Mouse (Mus musculus) MEL (cell line): ENCODE measurements around the gene Flt3l. TPM values are rescaled to one million over a fixed set of nuclear protein-coding genes. Genes with fewer than 3 reads are reported as not detected.
A peak's percentile ranks its signal among the peaks of the same experiment; 100 is the strongest.

Source experiments
- DNase-seq: peaks from one replicate; pipeline ENCODE4 v3.0.0; 2011; ENCODE audit warnings: low read depth, low spot score
- H3K27ac ChIP-seq: 2 replicates; pipeline ENCODE4 v1.5.1; 2012; ENCODE audit warnings: low read depth, mild to moderate bottlenecking, control low read depth, low read length, moderate library complexity; ENCODE audit not compliant: control insufficient read depth
- H3K27me3 ChIP-seq, 2 experiments: fragments of 150-350 bp in 1 of 2; sonication (generic) in 1 of 2; 2 replicates each; pipeline ENCODE4 v1.6.1; 2012; ENCODE audit warnings: low read length in 2 of 2, mild to moderate bottlenecking in 2 of 2, improper control_type of control experiment in 1 of 2, moderate library complexity in 1 of 2; ENCODE audit not compliant: insufficient read depth in 2 of 2, control insufficient read depth in 1 of 2
- H3K36me3 ChIP-seq, 2 experiments: 2 replicates each; pipeline ENCODE4 v1.6.1; 2012 to 2014; ENCODE audit warnings: low read length in 2 of 2, improper control_type of control experiment in 1 of 2, inconsistent platforms in 1 of 2, mild to moderate bottlenecking in 1 of 2; ENCODE audit not compliant: insufficient read depth in 2 of 2, control insufficient read depth in 1 of 2
- H3K4me1 ChIP-seq, 2 experiments: fragments of 150-350 bp in 1 of 2; sonication (generic) in 1 of 2; 2 replicates each; pipeline ENCODE4 v1.6.1; 2012; ENCODE audit warnings: low read length in 2 of 2, improper control_type of control experiment in 1 of 2, mild to moderate bottlenecking in 1 of 2; ENCODE audit not compliant: insufficient read depth in 2 of 2, control insufficient read depth in 1 of 2
- H3K4me3 ChIP-seq, 2 experiments: fragments of 150-350 bp in 1 of 2; sonication (generic) in 1 of 2; 2 replicates each; pipeline ENCODE4 v1.5.1; 2012; ENCODE audit warnings: low read depth in 2 of 2, low read length in 2 of 2, mild to moderate bottlenecking in 2 of 2, moderate library complexity in 2 of 2, control low read depth in 1 of 2, improper control_type of control experiment in 1 of 2; ENCODE audit not compliant: control insufficient read depth in 1 of 2, insufficient read depth in 1 of 2
- H3K79me2 ChIP-seq: 2 replicates; pipeline ENCODE4 v1.6.1; 2012; ENCODE audit warnings: mild to moderate bottlenecking, low read length, moderate library complexity; ENCODE audit not compliant: control insufficient read depth, poor library complexity, insufficient read depth
- H3K9ac ChIP-seq: 2 replicates; pipeline ENCODE4 v1.6.1; 2012; ENCODE audit warnings: low read depth, mild to moderate bottlenecking, control low read depth, low read length, moderate library complexity; ENCODE audit not compliant: control insufficient read depth, poor library complexity, severe bottlenecking
- H3K9me3 ChIP-seq: fragments of 150-350 bp; sonication (generic); replicated peaks from 2 replicates; pipeline ENCODE4 v1.6.1; 2012; ENCODE audit warnings: mild to moderate bottlenecking, low read length, improper control_type of control experiment, moderate library complexity; ENCODE audit not compliant: insufficient read depth
- CHD1 ChIP-seq: IDR thresholded peaks from 2 replicates; pipeline ENCODE4 v1.6.1; 2012; ENCODE audit warnings: low read depth, mild to moderate bottlenecking, inconsistent platforms, low read length, improper control_type of control experiment
- CTCF ChIP-seq, 3 experiments: IDR thresholded peaks in 2 of 3; conservative IDR thresholded peaks in 1 of 3; 2 replicates each; pipeline ENCODE4 v1.5.1; 2011 to 2012; ENCODE audit warnings: low read length in 3 of 3, low read depth in 2 of 3, mild to moderate bottlenecking in 2 of 3, improper control_type of control experiment in 1 of 3, inconsistent platforms in 1 of 3, mixed read lengths in 1 of 3, moderate library complexity in 1 of 3; ENCODE audit not compliant: control insufficient read depth in 1 of 3, insufficient read depth in 1 of 3, poor library complexity in 1 of 3, severe bottlenecking in 1 of 3
- EP300 ChIP-seq, 2 experiments: IDR thresholded peaks; 2 replicates each; pipeline ENCODE4 v1.6.1; 2011; ENCODE audit warnings: improper control_type of control experiment in 2 of 2, low read length in 2 of 2, low read depth in 1 of 2, mild to moderate bottlenecking in 1 of 2
- GATA1 ChIP-seq: IDR thresholded peaks from 2 replicates; pipeline ENCODE4 v1.6.1; 2011; ENCODE audit warnings: low read depth, low read length, improper control_type of control experiment
- HCFC1 ChIP-seq: IDR thresholded peaks from 2 replicates; pipeline ENCODE4 v1.6.1; 2012; ENCODE audit warnings: low read depth, mild to moderate bottlenecking, inconsistent platforms, low read length, improper control_type of control experiment, moderate library complexity
- MAFK ChIP-seq: IDR thresholded peaks from 2 replicates; pipeline ENCODE4 v1.6.1; 2011; ENCODE audit warnings: low read depth, mild to moderate bottlenecking, low read length, improper control_type of control experiment, borderline replicate concordance
- MEF2A ChIP-seq: IDR thresholded peaks from 2 replicates; pipeline ENCODE4 v1.6.1; 2014; ENCODE audit warnings: low read depth, mild to moderate bottlenecking, inconsistent platforms, low read length, improper control_type of control experiment; ENCODE audit not compliant: poor library complexity, insufficient replicate concordance, severe bottlenecking; ENCODE audit errors: extremely low read depth
- MXI1 ChIP-seq: IDR thresholded peaks from 2 replicates; pipeline ENCODE4 v1.6.1; 2011; ENCODE audit warnings: mild to moderate bottlenecking, low read depth, low read length, improper control_type of control experiment
- MYB ChIP-seq: IDR thresholded peaks from 2 replicates; pipeline ENCODE4 v1.6.1; 2011; ENCODE audit warnings: mild to moderate bottlenecking, low read depth, low read length, improper control_type of control experiment
- NELFE ChIP-seq: IDR thresholded peaks from 2 replicates; pipeline ENCODE4 v1.6.1; 2011; ENCODE audit warnings: low read depth, low read length, improper control_type of control experiment
- POLR2A ChIP-seq, 2 experiments: IDR thresholded peaks; 2 replicates each; pipeline ENCODE4 v1.6.1; 2011 to 2012; ENCODE audit warnings: low read length in 2 of 2, mild to moderate bottlenecking in 2 of 2, control low read depth in 1 of 2, improper control_type of control experiment in 1 of 2, low read depth in 1 of 2, moderate library complexity in 1 of 2; ENCODE audit not compliant: control insufficient read depth in 1 of 2, insufficient read depth in 1 of 2, poor library complexity in 1 of 2
- POLR2AphosphoS2 ChIP-seq: IDR thresholded peaks from 2 replicates; pipeline ENCODE4 v1.6.1; 2011; ENCODE audit warnings: low read length, improper control_type of control experiment
- RAD21 ChIP-seq: IDR thresholded peaks from 2 replicates; pipeline ENCODE4 v1.6.1; 2011; ENCODE audit warnings: mild to moderate bottlenecking, low read depth, low read length, improper control_type of control experiment
- RCOR1 ChIP-seq: IDR thresholded peaks from 2 replicates; pipeline ENCODE4 v1.6.1; 2012; ENCODE audit warnings: low read depth, mild to moderate bottlenecking, inconsistent platforms, low read length, improper control_type of control experiment
- SIN3A ChIP-seq: IDR thresholded peaks from 2 replicates; pipeline ENCODE4 v1.6.1; 2012; ENCODE audit warnings: low read length, improper control_type of control experiment, inconsistent platforms
- TAL1 ChIP-seq: IDR thresholded peaks from 2 replicates; pipeline ENCODE4 v1.6.1; 2012; ENCODE audit warnings: mild to moderate bottlenecking, inconsistent platforms, low read length, moderate library complexity, mixed read lengths
- TCF12 ChIP-seq: IDR thresholded peaks from 2 replicates; pipeline ENCODE4 v1.6.1; 2014; ENCODE audit warnings: low read depth, mild to moderate bottlenecking, inconsistent platforms, low read length, improper control_type of control experiment, moderate library complexity
- USF1 ChIP-seq: IDR thresholded peaks from 2 replicates; pipeline ENCODE4 v1.6.1; 2014; ENCODE audit warnings: low read depth, mild to moderate bottlenecking, inconsistent platforms, low read length, improper control_type of control experiment, moderate library complexity
- ZC3H11A ChIP-seq: IDR thresholded peaks from 2 replicates; pipeline ENCODE4 v1.6.1; 2012; ENCODE audit warnings: low read depth, mild to moderate bottlenecking, inconsistent platforms, low read length, improper control_type of control experiment
- ZNF384 ChIP-seq: IDR thresholded peaks from 2 replicates; pipeline ENCODE4 v1.6.1; 2012; ENCODE audit warnings: low read depth, mild to moderate bottlenecking, inconsistent platforms, low read length, improper control_type of control experiment
- polyA plus RNA-seq, 2 experiments: library from polyadenylated mRNA; stranded (reverse) in 1 of 2; unstranded in 1 of 2; fragments of >175 nt in 1 of 2; fragments of >200 nt in 1 of 2; gene quantifications; 2 replicates each; pipeline versions ENCODE4 v1.2.1 to v1.2.4; 2012; ENCODE audit warnings: low replicate concordance in 2 of 2, low read depth in 1 of 2; ENCODE audit not compliant: insufficient read length in 2 of 2, insufficient read depth in 1 of 2, missing spikeins in 1 of 2
- total RNA-seq: library from RNA; depleted of rRNA; stranded (reverse); fragments of 300-350 nt; gene quantifications from 2 replicates; pipeline ENCODE4 v1.2.3, GENCODE M21; 2012

The Flt3l gene
- total and polyA plus RNA-seq, 3 experiments, result 13.0 to 35.4 TPM; not detected in 1

GRCm38 (mm10) chr7:45127700-45128224, 8.5 kb downstream of the Flt3l start:
- peaks cover 58% of the 10 kb centered on the region for H3K79me2 ChIP-seq
- H3K9ac ChIP-seq, result peak overlapping the region; percentile 97
- H3K36me3 ChIP-seq, result peaks cover 12% of the 10 kb centered on the region in 2 experiments
- DNase-seq, result peak; percentile 51
- peak overlapping the region; percentile 87 to 91 for H3K4me3 ChIP-seq
- TF ChIP-seq POLR2A (IDR thresholded peaks at IDR 0.05; ENCODE audit: control insufficient read depth in 1 of 2, insufficient read depth in 1 of 2, low read depth in 1 of 2, low read length in 2 of 2, poor library complexity in 1 of 2) (peak; percentile 2 to 15; a peak in 1 of 4 replicates), RAD21 (no peak), MXI1 (no peak), CHD1 (no peak)
- H3K9me3 ChIP-seq, result no peaks in the 10 kb centered on the region
- peaks cover 0 to 9% of the 10 kb centered on the region in 2 experiments; a peak in 2 of 4 replicates for H3K4me1 ChIP-seq
- no peaks in the 10 kb centered on the region for H3K27me3 ChIP-seq
- peak overlapping the region; percentile 93 for H3K27ac ChIP-seq

- H3K36me3 ChIP-seq, result peaks cover 14 to 18% of the 10 kb centered on the region in 2 experiments
- H3K9ac ChIP-seq, result peak overlapping the region; percentile 97
- peaks cover 64% of the 10 kb centered on the region for H3K79me2 ChIP-seq
- no peaks in the 10 kb centered on the region for H3K27me3 ChIP-seq
- peaks cover 0 to 13% of the 10 kb centered on the region in 2 experiments; a peak in 2 of 4 replicates for H3K4me1 ChIP-seq
- H3K4me3 ChIP-seq, result peak overlapping the region; percentile 87 to 91
- TF ChIP-seq MAFK, result no peak
- TF ChIP-seq GATA1, result no peak
- TF ChIP-seq ZNF384, result no peak
- TF ChIP-seq TAL1, result no peak
- no peak for TF ChIP-seq TCF12
- peak in 1 of 3 experiments; percentile 23; a peak in 1 of 6 replicates for TF ChIP-seq CTCF (IDR thresholded peaks at IDR 0.05 in 2 of 3, conservative IDR thresholded peaks at IDR 0.05 in 1 of 3; ENCODE audit: control insufficient read depth in 1 of 3, insufficient read depth in 1 of 3, low read depth in 2 of 3, low read length in 3 of 3, poor library complexity in 1 of 3, severe bottlenecking in 1 of 3)
- no peak for TF ChIP-seq MYB
- no peak for TF ChIP-seq NELFE
- TF ChIP-seq EP300 (IDR thresholded peaks at IDR 0.05; ENCODE audit: low read depth in 1 of 2, low read length in 2 of 2), result no peak
- TF ChIP-seq POLR2A (IDR thresholded peaks at IDR 0.05; ENCODE audit: control insufficient read depth in 1 of 2, insufficient read depth in 1 of 2, low read depth in 1 of 2, low read length in 2 of 2, poor library complexity in 1 of 2), result peak in 1 of 2 experiments; percentile 50; a peak in 1 of 4 replicates
- TF ChIP-seq MEF2A, result no peak
- TF ChIP-seq RCOR1, result no peak
- TF ChIP-seq USF1, result no peak
- TF ChIP-seq HCFC1, result no peak
- no peak for TF ChIP-seq POLR2AphosphoS2
- TF ChIP-seq ZC3H11A, result no peak
- TF ChIP-seq SIN3A, result no peak
- no peaks in the 10 kb centered on the region for H3K9me3 ChIP-seq
- DNase-seq, result peak; percentile 57
- H3K27ac ChIP-seq, result peak overlapping the region; percentile 93
These were observed 9.2 kb downstream of the Flt3l start for GRCm38 (mm10) chr7:45126844-45127699.
